Mouse (Mus musculus) E14TG2a.4 (cell line): ENCODE results near the gene Ppwd1.

Experiments
- CTCF ChIP-seq: conservative IDR thresholded peaks from 2 replicates; pipeline ENCODE4 v1.5.1; 2014; ENCODE audit warnings: low read length
- POU5F1 ChIP-seq: IDR thresholded peaks from 2 replicates; pipeline ENCODE4 v1.6.1; 2014; ENCODE audit warnings: low read length, borderline replicate concordance

DNA sequence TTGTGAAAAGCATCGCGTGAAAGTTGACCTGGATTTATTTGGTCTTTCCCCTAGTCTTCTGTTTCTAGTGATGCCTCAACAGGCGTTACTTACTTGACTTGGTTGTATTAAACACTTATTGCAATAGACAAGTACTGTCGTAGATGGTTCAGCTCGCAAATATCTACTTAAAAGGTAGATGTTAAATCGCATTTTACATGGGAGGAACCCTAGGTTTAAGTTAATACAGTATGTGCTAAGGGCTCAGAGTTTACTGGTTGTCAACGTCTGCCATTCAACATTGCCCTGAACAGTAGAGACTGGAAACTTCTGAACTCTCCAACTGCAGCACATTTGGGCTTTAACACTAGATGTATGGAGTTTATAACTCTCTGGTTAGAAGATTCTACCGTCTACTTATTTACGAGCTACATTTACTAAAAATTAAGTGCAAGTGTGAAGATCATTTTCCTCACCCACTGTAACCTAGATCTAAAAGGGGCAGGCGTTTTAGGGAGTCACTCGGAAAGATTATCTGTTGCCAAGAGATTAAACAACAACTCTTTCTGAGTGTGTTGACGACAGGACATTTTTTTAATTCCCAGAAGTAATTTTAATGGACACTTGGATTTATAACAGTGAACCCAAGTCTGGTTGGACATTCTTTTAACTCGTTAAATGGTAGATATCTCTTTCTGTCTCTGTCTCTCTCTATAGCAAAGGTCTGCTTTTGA lies 49.3 kb downstream of the Ppwd1 start:
- TF ChIP-seq CTCF (no peak), POU5F1 (no peak)
